Mouse (Mus musculus): Measurements from ENCODE around the gene Skp2. TPM values are rescaled to one million over a fixed set of nuclear protein-coding genes. Genes with fewer than 3 reads are reported as not detected.
A peak's percentile ranks its signal among the peaks of the same experiment; 100 is the strongest.

Gene Skp2
- total RNA-seq, 2 experiments from 2014 or later = 13.1 to 30.6 TPM

GRCm38 (mm10) chr15:9081294-9081693, 73.9 kb downstream of the Skp2 start:
- peak; percentile 48 for ATAC-seq (replicated peaks; ENCODE audit: low FRiP score, low TSS enrichment, poor library complexity, severe bottlenecking)

- ATAC-seq (replicated peaks; ENCODE audit: low FRiP score, low TSS enrichment, poor library complexity, severe bottlenecking) = peak; percentile 23
Observed at GRCm38 (mm10) chr15:9080206-9080605, 75.0 kb downstream of the Skp2 start.

- no peak for ATAC-seq (replicated peaks; ENCODE audit: low FRiP score, low TSS enrichment, poor library complexity, severe bottlenecking)
Observed at GRCm38 (mm10) chr15:9079626-9080025, 75.6 kb downstream of the Skp2 start.

DNA sequence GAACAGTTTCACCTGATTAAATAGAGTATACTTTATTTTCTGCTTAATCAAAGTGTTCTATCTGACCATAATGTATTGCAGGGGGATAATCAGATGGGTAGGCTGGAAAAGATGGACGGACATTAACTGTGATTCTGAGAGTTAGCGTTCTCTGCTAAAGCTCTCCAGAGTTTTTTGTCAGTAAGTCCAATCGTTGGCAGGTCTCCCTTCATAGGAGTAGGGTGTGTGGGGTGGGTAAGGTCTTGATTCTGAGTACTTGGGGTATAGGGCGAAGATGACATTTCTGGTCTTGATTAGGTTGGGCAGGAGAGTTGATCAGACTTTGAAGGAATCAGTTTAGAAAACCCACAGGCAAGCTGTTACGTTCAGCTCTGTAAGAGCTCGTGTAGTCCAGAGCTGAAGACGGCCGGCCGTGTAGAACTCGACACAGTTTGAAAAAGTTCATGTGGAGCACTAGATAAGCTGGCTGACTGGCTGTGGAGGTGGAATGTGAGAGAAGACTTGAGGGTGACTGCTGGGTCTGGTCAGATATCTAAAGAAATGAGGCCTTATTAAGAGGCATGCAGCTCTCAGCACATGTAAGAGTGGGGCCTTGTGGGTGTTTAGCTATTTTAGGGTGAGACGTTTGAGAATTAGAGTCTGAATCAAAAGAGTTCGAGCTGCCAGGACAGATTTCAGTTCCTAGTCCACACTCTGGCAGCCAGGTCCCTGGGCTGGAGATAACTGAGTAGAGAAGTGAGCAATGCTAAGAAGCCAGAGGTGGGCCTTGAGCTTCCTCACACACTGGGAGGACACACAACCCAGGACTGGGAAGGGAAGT, 76.5 kb downstream of the Skp2 start:
- peak; percentile 69 for ATAC-seq (replicated peaks; ENCODE audit: low FRiP score, low TSS enrichment, poor library complexity, severe bottlenecking)

- ATAC-seq (replicated peaks; ENCODE audit: low FRiP score, low TSS enrichment, poor library complexity, severe bottlenecking) = no peak
Observed at GRCm38 (mm10) chr15:9075608-9076200, 79.5 kb downstream of the Skp2 start.

- peak; percentile 66 for ATAC-seq (replicated peaks; ENCODE audit: low FRiP score, low TSS enrichment, poor library complexity, severe bottlenecking)
Observed at GRCm38 (mm10) chr15:9074671-9075070, 80.6 kb downstream of the Skp2 start.

DNA sequence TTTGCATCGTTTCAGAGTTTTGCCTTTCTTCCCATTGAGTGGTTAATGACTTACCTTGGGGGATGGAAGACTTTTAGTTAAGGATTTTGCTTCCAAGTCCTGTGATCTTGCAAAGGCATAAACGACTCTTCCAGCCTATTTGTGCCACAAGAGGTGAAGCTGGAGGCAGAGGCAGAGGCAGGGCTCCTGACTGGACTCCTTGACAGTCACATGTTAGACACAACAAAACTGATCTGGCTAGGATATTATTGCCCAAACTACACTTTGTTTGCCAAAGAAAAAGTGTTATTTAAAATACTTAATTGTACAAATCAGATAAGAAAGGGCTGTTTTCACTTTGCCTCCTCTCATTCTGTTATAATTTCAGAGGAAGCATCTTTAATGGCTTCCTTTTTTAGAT, 81.1 kb downstream of the Skp2 start:
- ATAC-seq (replicated peaks; ENCODE audit: low FRiP score, low TSS enrichment, poor library complexity, severe bottlenecking) = no peak

GRCm38 (mm10) chr15:9073684-9074083, 81.5 kb downstream of the Skp2 start:
- ATAC-seq (replicated peaks; ENCODE audit: low FRiP score, low TSS enrichment, poor library complexity, severe bottlenecking) = no peak

- ATAC-seq (replicated peaks; ENCODE audit: low FRiP score, low TSS enrichment, poor library complexity, severe bottlenecking) = no peak
Observed at GRCm38 (mm10) chr15:9073067-9073608, 82.1 kb downstream of the Skp2 start.

DNA sequence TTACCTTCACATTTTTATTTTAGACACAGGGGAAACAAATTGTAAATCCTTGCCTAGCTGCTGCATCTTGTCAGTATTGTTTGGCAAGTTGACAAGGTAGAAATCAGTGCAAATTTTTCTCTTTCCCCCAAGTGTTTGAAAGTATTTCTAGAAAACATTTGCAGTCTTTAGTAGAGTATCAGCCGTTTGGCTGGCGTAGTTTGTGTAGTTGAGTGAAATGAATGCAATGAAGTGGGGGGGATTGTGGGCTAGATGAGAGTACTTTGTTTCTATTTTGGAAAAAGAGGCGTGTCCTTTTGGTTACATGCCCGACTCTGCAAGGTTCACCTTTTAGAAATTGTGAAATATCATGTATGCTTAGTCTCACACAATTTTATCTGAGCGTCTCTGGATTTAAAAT, 82.6 kb downstream of the Skp2 start:
- ATAC-seq (replicated peaks; ENCODE audit: low FRiP score, low TSS enrichment, poor library complexity, severe bottlenecking) = no peak

- no peak for ATAC-seq (replicated peaks; ENCODE audit: low FRiP score, low TSS enrichment, poor library complexity, severe bottlenecking)
Observed at GRCm38 (mm10) chr15:9071556-9072544, 83.4 kb downstream of the Skp2 start.

GRCm38 (mm10) chr15:9070912-9071555, 84.2 kb downstream of the Skp2 start, which contains the start of gene Nadk2:
TSS of gene Nadk2 (plus strand) at chr15:9071260.
- peak; percentile 81 for ATAC-seq (replicated peaks; ENCODE audit: low FRiP score, low TSS enrichment, poor library complexity, severe bottlenecking)

DNA sequence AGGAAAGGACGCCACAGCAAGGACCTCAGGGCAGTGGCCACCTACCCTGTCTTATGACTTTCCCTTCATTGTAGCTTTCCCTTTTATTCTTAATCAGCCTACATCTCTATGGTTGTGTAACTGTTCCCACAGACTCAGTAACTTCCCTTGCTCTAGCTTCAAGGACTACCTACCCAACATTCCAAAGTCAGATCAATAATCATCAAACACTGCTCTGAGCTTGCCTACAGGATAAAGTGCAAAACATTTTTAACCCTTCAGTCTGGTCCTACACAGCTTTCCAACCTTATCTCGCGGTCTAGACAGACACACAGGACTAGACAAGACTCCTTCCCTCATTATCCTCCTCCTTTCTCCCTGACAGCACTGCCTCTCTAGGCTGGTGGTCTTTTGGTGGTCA, 84.9 kb downstream of the Skp2 start:
- ATAC-seq (replicated peaks; ENCODE audit: low FRiP score, low TSS enrichment, poor library complexity, severe bottlenecking) = peak; percentile 5; the same call in 1 of the 2 replicates

DNA sequence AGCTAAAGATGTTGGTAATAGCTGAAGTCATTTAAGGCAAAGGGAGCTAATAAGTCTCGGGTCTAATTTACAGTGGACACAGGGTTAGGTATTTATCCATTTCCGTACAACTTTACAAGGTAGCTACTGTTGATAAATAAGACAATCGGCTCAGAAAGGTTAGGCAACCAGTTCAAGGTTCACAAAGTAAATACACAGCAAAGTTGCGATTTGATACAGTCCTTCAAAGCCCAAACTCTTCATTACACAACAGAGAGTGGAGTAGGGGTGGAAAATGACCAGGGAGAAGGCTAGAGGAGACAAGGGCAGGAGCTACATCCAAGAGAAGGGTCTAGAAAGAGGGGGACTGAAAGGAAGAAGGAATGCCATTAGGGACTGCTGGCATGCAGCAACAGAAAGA, 86.3 kb downstream of the Skp2 start:
- ATAC-seq (replicated peaks; ENCODE audit: low FRiP score, low TSS enrichment, poor library complexity, severe bottlenecking) = no peak

Other genes starting within 250 kb of the Skp2 start
- gene Ranbp3l, start 187.5 kb downstream of the Skp2 start, total RNA-seq (2014; fragmentation: Nextera tagmentation) = not detected in 2 replicates
- not detected in 2 replicates for gene Ranbp3l, start 187.5 kb downstream of the Skp2 start, total RNA-seq (2017)
- 100 and 113 TPM in 2 replicates for gene Nadk2, start 84.2 kb downstream of the Skp2 start, total RNA-seq (2014; fragmentation: Nextera tagmentation)
- 151 and 170 TPM in 2 replicates for gene Nadk2, start 84.2 kb downstream of the Skp2 start, total RNA-seq (2017)
- gene Lmbrd2, start 14.9 kb downstream of the Skp2 start, total RNA-seq (2014; fragmentation: Nextera tagmentation) = 6.8 and 8.0 TPM in 2 replicates
- 22.4 and 23.2 TPM in 2 replicates for gene Lmbrd2, start 14.9 kb downstream of the Skp2 start, total RNA-seq (2017)
- gene Ugt3a1, start 121.5 kb upstream of the Skp2 start, total RNA-seq (2014; fragmentation: Nextera tagmentation) = not detected in 2 replicates
- not detected in 2 replicates for gene Ugt3a1, start 121.5 kb upstream of the Skp2 start, total RNA-seq (2017)
- not detected in 2 replicates for gene Ugt3a2, start 180.1 kb upstream of the Skp2 start, total RNA-seq (2014; fragmentation: Nextera tagmentation)
- not detected in 2 replicates for gene Ugt3a2, start 180.1 kb upstream of the Skp2 start, total RNA-seq (2017)

All from megakaryocyte-erythroid progenitor cell, adult 5-6 weeks (primary cell).